ENCODE assay signal across 9 mouse cellular contexts in genomic region chr9:95558726-95559058, GRCm38 (mm10). TPM values are rescaled to one million over a fixed set of nuclear protein-coding genes. Genes with fewer than 3 reads are reported as not detected.
DNase-seq lines count a peak whose midpoint lies in the region; ATAC-seq lines count a peak whose summit lies in the region.
"Had no signal": no experiment of that assay in that cellular context is flagged by ENCODE, and none has a peak within 500 bp of the region (broad histone marks: within the 10 kb centered on the region; RNA-seq: fewer than 3 reads in every experiment).

No protein-coding gene starts in this region.

- H3K4me2 ChIP-seq in kidney, embryonic 14.5 days (replicated peaks; ENCODE audit: low read depth, low read length), result peak overlapping the region; percentile 99
- peak overlapping the region; percentile 92 for H3K4me2 ChIP-seq in hindbrain, embryonic 15.5 days
- H3K4me2 ChIP-seq in midbrain, embryonic 14.5 days (ENCODE audit: low read length), result peak overlapping the region; percentile 91

- H3K4me1 ChIP-seq in kidney, embryonic 14.5 days (ENCODE audit: control insufficient read depth, insufficient read depth, low read length), result peaks cover 5% of the 10 kb centered on the region; the same call in 1 of the 2 replicates
- H3K4me1 ChIP-seq in embryonic facial prominence, embryonic 10.5 days, result peaks cover 16% of the 10 kb centered on the region
- peaks cover 21% of the 10 kb centered on the region for H3K4me1 ChIP-seq in hindbrain, embryonic 15.5 days (replicated peaks)
- H3K4me1 ChIP-seq in midbrain, embryonic 14.5 days (ENCODE audit: control insufficient read depth, insufficient read depth, low read length), result peaks cover 17% of the 10 kb centered on the region

- H3K9me3 ChIP-seq in kidney, embryonic 14.5 days (ENCODE audit: control insufficient read depth, low read length), result no peaks in the 10 kb centered on the region
- no peaks in the 10 kb centered on the region for H3K9me3 ChIP-seq in embryonic facial prominence, embryonic 10.5 days
- no peaks in the 10 kb centered on the region for H3K9me3 ChIP-seq in hindbrain, embryonic 15.5 days
- no peaks in the 10 kb centered on the region for H3K9me3 ChIP-seq in midbrain, embryonic 14.5 days (ENCODE audit: control insufficient read depth, low read length)

- 9% methylated on average over 11 of the region's 11 CpGs for WGBS in kidney, embryonic 14.5 days
- WGBS in embryonic facial prominence, embryonic 10.5 days, result 15% methylated on average over 11 of the region's 11 CpGs
- 6% methylated on average over 11 of the region's 11 CpGs for WGBS in hindbrain, embryonic 15.5 days
- 7% methylated on average over 11 of the region's 11 CpGs for WGBS in midbrain, embryonic 14.5 days

- H3K9ac ChIP-seq in kidney, embryonic 14.5 days (ENCODE audit: low read depth, low read length), result no peak overlapping the region
- H3K9ac ChIP-seq in hindbrain, embryonic 15.5 days, result peak overlapping the region; percentile 71
- peak overlapping the region; percentile 82 for H3K9ac ChIP-seq in midbrain, embryonic 14.5 days (replicated peaks; ENCODE audit: low read length)

- no peak for DNase-seq in kidney, postnatal 36 days
- no peak for DNase-seq in embryonic facial prominence, embryonic 10.5 days (ENCODE audit: low spot score)
- DNase-seq in midbrain, embryonic 14.5 days, result peak; percentile 56
- no peak for DNase-seq in cerebellum, adult 11 months
- no peak for DNase-seq in layer of hippocampus, adult 9-10 months (ENCODE audit: low spot score)
- no peak for DNase-seq in spleen, postnatal 10 days (ENCODE audit: low spot score in 2 of 2)

- H3K27ac ChIP-seq in kidney, embryonic 14.5 days (ENCODE audit: low read depth, low read length), result no peak overlapping the region
- no peak overlapping the region for H3K27ac ChIP-seq in embryonic facial prominence, embryonic 10.5 days (replicated peaks)
- H3K27ac ChIP-seq in hindbrain, embryonic 15.5 days (replicated peaks), result peak overlapping the region; percentile 85
- H3K27ac ChIP-seq in midbrain, embryonic 14.5 days (replicated peaks; ENCODE audit: low read depth, low read length), result peak overlapping the region; percentile 83; the same call in 1 of the 2 replicates

- H3K27me3 ChIP-seq in kidney, embryonic 14.5 days (ENCODE audit: control insufficient read depth, insufficient read depth, low read length), result peaks cover 55% of the 10 kb centered on the region
- peaks cover 98% of the 10 kb centered on the region for H3K27me3 ChIP-seq in embryonic facial prominence, embryonic 10.5 days (replicated peaks; ENCODE audit: low read depth, poor library complexity, severe bottlenecking)
- peaks cover 7% of the 10 kb centered on the region for H3K27me3 ChIP-seq in hindbrain, embryonic 15.5 days
- peaks cover 27% of the 10 kb centered on the region for H3K27me3 ChIP-seq in midbrain, embryonic 14.5 days (ENCODE audit: control insufficient read depth, insufficient read depth, low read length)

- H3K36me3 ChIP-seq in kidney, embryonic 14.5 days (ENCODE audit: control insufficient read depth, insufficient read depth, low read length), result no peaks in the 10 kb centered on the region
- no peaks in the 10 kb centered on the region for H3K36me3 ChIP-seq in embryonic facial prominence, embryonic 10.5 days (replicated peaks)
- no peaks in the 10 kb centered on the region for H3K36me3 ChIP-seq in hindbrain, embryonic 15.5 days
- no peaks in the 10 kb centered on the region for H3K36me3 ChIP-seq in midbrain, embryonic 14.5 days (ENCODE audit: control insufficient read depth, insufficient read depth, low read length)

- no peak for ATAC-seq in kidney, embryonic 14.5 days (ENCODE audit: low FRiP score, low TSS enrichment)
- no peak for ATAC-seq in hindbrain, embryonic 15.5 days (ENCODE audit: low FRiP score, low read depth)
- no peak for ATAC-seq in midbrain, embryonic 14.5 days (ENCODE audit: low FRiP score, low TSS enrichment)

- peak overlapping the region; percentile 53 for H3K4me3 ChIP-seq in kidney, embryonic 14.5 days (ENCODE audit: low read length)
- peak overlapping the region; percentile 69 for H3K4me3 ChIP-seq in embryonic facial prominence, embryonic 10.5 days
- peak overlapping the region; percentile 75 for H3K4me3 ChIP-seq in hindbrain, embryonic 15.5 days
- peak overlapping the region; percentile 67 for H3K4me3 ChIP-seq in midbrain, embryonic 14.5 days (replicated peaks; ENCODE audit: low read depth, low read length)
- H3K4me3 ChIP-seq: myocyte had no signal

RNA-seq across cellular contexts. Expression of gene Paqr9, which starts 0.8 kb away (rescaled TPM):
- 0.46 and 0.54 TPM in 2 replicates for polyA plus RNA-seq in kidney, embryonic 14.5 days (2014; fragmentation: Nextera tagmentation; extraction: Ambion mirVana)
- polyA plus RNA-seq in embryonic facial prominence, embryonic 10.5 days (2016; fragmentation: Nextera tagmentation; extraction: Ambion mirVana), result 0.16 and 0.19 TPM in 2 replicates
- 6.4 and 6.8 TPM in 2 replicates for polyA plus RNA-seq in hindbrain, embryonic 15.5 days (2015; fragmentation: Nextera tagmentation; extraction: Ambion mirVana)
- polyA plus RNA-seq in midbrain, embryonic 14.5 days (2014; fragmentation: Nextera tagmentation; extraction: Ambion mirVana), result 4.7 and 6.0 TPM in 2 replicates

RNA-seq across cellular contexts. Expression of gene U2surp, which starts 46.9 kb away (rescaled TPM):
- polyA plus RNA-seq in kidney, embryonic 14.5 days (2014; fragmentation: Nextera tagmentation; extraction: Ambion mirVana), result 163 and 164 TPM in 2 replicates
- 123 and 134 TPM in 2 replicates for polyA plus RNA-seq in embryonic facial prominence, embryonic 10.5 days (2016; fragmentation: Nextera tagmentation; extraction: Ambion mirVana)
- 113 and 122 TPM in 2 replicates for polyA plus RNA-seq in hindbrain, embryonic 15.5 days (2015; fragmentation: Nextera tagmentation; extraction: Ambion mirVana)
- polyA plus RNA-seq in midbrain, embryonic 14.5 days (2014; fragmentation: Nextera tagmentation; extraction: Ambion mirVana), result 136 and 137 TPM in 2 replicates

Comparison
In these comparisons a context has a peak if more than half of its experiments do, and no peak if none do; other contexts are left out.
1. H3K27ac ChIP-seq: peak in hindbrain, embryonic 15.5 days (single experiment) and midbrain, embryonic 14.5 days (single experiment); none in kidney, embryonic 14.5 days (single experiment) and embryonic facial prominence, embryonic 10.5 days (single experiment).
2. Peak in every context shown above with its lines, with median percentiles within 50 percentile points of each other: H3K4me2 ChIP-seq and H3K4me3 ChIP-seq.